ENCODE assay signal across 21 mouse cellular contexts in the genomic region with DNA sequence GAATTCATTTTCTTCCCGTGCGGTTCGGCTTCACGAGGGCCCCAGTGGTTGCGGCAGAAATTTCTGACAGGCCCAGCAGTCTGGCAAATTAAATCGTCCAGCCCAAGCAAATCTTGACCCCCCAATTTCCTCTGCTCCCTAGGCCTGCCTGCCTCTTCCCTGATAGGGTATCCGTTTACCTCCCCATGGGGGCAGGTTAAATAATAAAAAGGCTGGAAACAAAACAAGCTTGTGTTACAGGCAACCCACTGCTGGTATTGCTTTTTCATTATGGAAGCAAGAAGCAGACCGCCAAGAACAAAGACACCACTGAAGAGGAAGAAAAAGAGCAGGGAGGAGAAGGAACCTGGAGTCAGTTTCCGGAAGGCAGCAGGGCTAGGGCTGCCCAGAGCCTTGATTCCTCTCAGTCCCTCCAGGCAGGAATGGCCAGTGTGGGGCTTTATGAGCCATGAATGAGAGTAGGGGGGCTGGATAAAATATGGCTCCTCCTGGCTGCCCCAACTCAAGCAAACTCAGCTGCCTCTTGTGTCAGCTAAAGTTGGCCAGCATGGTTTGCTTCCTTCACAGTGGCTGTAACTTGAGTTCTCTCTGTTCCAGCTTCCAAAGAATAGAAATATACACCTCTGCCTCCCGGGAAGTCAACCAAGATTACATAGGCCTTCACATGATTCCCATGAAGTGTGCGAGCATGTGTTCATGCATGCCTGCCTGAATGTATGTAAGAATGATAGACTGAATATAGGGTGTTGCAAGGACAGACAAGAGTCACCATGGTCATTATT.
DNase-seq lines count a peak whose midpoint lies in the region; ATAC-seq lines count a peak whose summit lies in the region.
"Had no signal": no experiment of that assay in that cellular context is flagged by ENCODE, and none has a peak within 500 bp of the region (broad histone marks: within the 10 kb centered on the region; RNA-seq: fewer than 3 reads in every experiment).

No protein-coding gene starts in this region.

- 45% methylated on average over 11 of the region's 11 CpGs for WGBS in hindbrain, embryonic 12.5 days
- 58% methylated on average over 11 of the region's 11 CpGs for WGBS in hindbrain, embryonic 13.5 days
- WGBS in limb, embryonic 10.5 days, result 80% methylated on average over 11 of the region's 11 CpGs

- no peak for ATAC-seq in hindbrain, embryonic 12.5 days (ENCODE audit: low FRiP score)
- no peak for ATAC-seq in hindbrain, embryonic 13.5 days (ENCODE audit: low FRiP score)
- ATAC-seq: forebrain, embryonic 15.5 days had no signal

- no peaks in the 10 kb centered on the region for H3K9me3 ChIP-seq in hindbrain, embryonic 12.5 days (replicated peaks)
- no peaks in the 10 kb centered on the region for H3K9me3 ChIP-seq in hindbrain, embryonic 13.5 days
- H3K9me3 ChIP-seq in limb, embryonic 10.5 days (replicated peaks), result no peaks in the 10 kb centered on the region
- H3K9me3 ChIP-seq: forebrain, embryonic 15.5 days; neural tube, embryonic 13.5 days had no signal

- DNase-seq in embryo, embryonic 10 days (ENCODE audit: low spot score), result peak; percentile 12
- peak; percentile 13 for DNase-seq in embryo, embryonic 9.5 days (ENCODE audit: extremely low spot score)
- DNase-seq in limb, embryonic 10.5 days (ENCODE audit: low spot score), result no peak
- no peak for DNase-seq in neural tube, embryonic 10.5 days (ENCODE audit: extremely low spot score, low spot score)
- no peak for DNase-seq in thymus, postnatal 4 days
- DNase-seq in left cerebral cortex, adult 18-20 months (ENCODE audit: low spot score in 2 of 2), result no peak
- DNase-seq: adrenal gland, postnatal 25 days; cerebellum, adult 11-12 months; cerebellum, postnatal 25 days; kidney, postnatal 25 days; layer of hippocampus, adult 9-11 months; liver; lung, adult 18-20 months; lung, postnatal 14 days; thymus, postnatal 25 days had no signal

- no peaks in the 10 kb centered on the region for H3K36me3 ChIP-seq in hindbrain, embryonic 12.5 days
- H3K36me3 ChIP-seq in hindbrain, embryonic 13.5 days, result no peaks in the 10 kb centered on the region
- H3K36me3 ChIP-seq in limb, embryonic 10.5 days, result no peaks in the 10 kb centered on the region
- H3K36me3 ChIP-seq: forebrain, embryonic 15.5 days; neural tube, embryonic 13.5 days had no signal

- no peak overlapping the region for H3K4me3 ChIP-seq in hindbrain, embryonic 12.5 days
- H3K4me3 ChIP-seq in hindbrain, embryonic 13.5 days, result no peak overlapping the region
- no peak overlapping the region for H3K4me3 ChIP-seq in limb, embryonic 10.5 days
- H3K4me3 ChIP-seq: forebrain, embryonic 15.5 days; megakaryocyte, embryonic 14.5 days; neural tube, embryonic 13.5 days had no signal

- no peak overlapping the region for H3K9ac ChIP-seq in hindbrain, embryonic 12.5 days
- no peak overlapping the region for H3K9ac ChIP-seq in hindbrain, embryonic 13.5 days
- H3K9ac ChIP-seq: forebrain, embryonic 15.5 days; neural tube, embryonic 13.5 days had no signal

- no peak overlapping the region for H3K4me2 ChIP-seq in hindbrain, embryonic 12.5 days (replicated peaks)
- H3K4me2 ChIP-seq in hindbrain, embryonic 13.5 days, result no peak overlapping the region
- H3K4me2 ChIP-seq: forebrain, embryonic 15.5 days; neural tube, embryonic 13.5 days had no signal

- peaks cover 8% of the 10 kb centered on the region; the same call in 1 of the 2 replicates for H3K4me1 ChIP-seq in hindbrain, embryonic 12.5 days
- H3K4me1 ChIP-seq in hindbrain, embryonic 13.5 days (replicated peaks), result peaks cover 19% of the 10 kb centered on the region; the same call in 1 of the 2 replicates
- peaks cover 28% of the 10 kb centered on the region for H3K4me1 ChIP-seq in limb, embryonic 10.5 days
- H3K4me1 ChIP-seq: megakaryocyte, embryonic 14.5 days had no signal

- peak overlapping the region; percentile 69 for H3K27ac ChIP-seq in hindbrain, embryonic 12.5 days
- no peak overlapping the region for H3K27ac ChIP-seq in hindbrain, embryonic 13.5 days
- peak overlapping the region; percentile 81 for H3K27ac ChIP-seq in limb, embryonic 10.5 days
- H3K27ac ChIP-seq: forebrain, embryonic 15.5 days; neural tube, embryonic 13.5 days had no signal

- no peaks in the 10 kb centered on the region for H3K27me3 ChIP-seq in hindbrain, embryonic 12.5 days
- 0 out of 2 replicates have a peak, but pooled peaks cover 3% of the 10 kb centered on the region for H3K27me3 ChIP-seq in hindbrain, embryonic 13.5 days
- H3K27me3 ChIP-seq in limb, embryonic 10.5 days (ENCODE audit: low read depth, poor library complexity, severe bottlenecking), result peaks cover 3% of the 10 kb centered on the region; the same call in 1 of the 2 replicates
- H3K27me3 ChIP-seq: CH12.LX; forebrain, embryonic 15.5 days; megakaryocyte, embryonic 14.5 days; neural tube, embryonic 13.5 days had no signal

Comparison
In these comparisons a context has a peak if more than half of its experiments do, and no peak if none do; other contexts are left out.
1. DNase-seq: peak in embryo, embryonic 10 days (single experiment) and embryo, embryonic 9.5 days (single experiment); none in limb, embryonic 10.5 days (single experiment), neural tube, embryonic 10.5 days (single experiment), thymus, postnatal 4 days (single experiment) and left cerebral cortex, adult 18-20 months (0 of 2).